Mouse (Mus musculus) hindbrain, embryonic 16.5 days (tissue): Measurements from ENCODE around the gene Flna. TPM values are rescaled to one million over a fixed set of nuclear protein-coding genes. Genes with fewer than 3 reads are reported as not detected.

ENCODE experiments used
- ATAC-seq: fragments of 200-750 bp; cut with Nextera tagmentation; 2 replicates; pipeline ENCODE4 v1.8.0; 2017; ENCODE audit warnings: moderate TSS enrichment, moderate library complexity
- H3K27ac ChIP-seq: fragments of 300-500 bp; sonication (generic); 2 replicates; pipeline ENCODE4 v1.5.1; 2014; ENCODE audit warnings: low read depth, mild to moderate bottlenecking, control low read depth, low read length, moderate library complexity
- H3K27me3 ChIP-seq: fragments of 300-500 bp; sonication (generic); replicated peaks from 2 replicates; pipeline ENCODE4 v1.6.1; 2014; ENCODE audit warnings: low read length; ENCODE audit not compliant: control insufficient read depth, insufficient read depth
- H3K36me3 ChIP-seq: fragments of 300-500 bp; sonication (generic); 2 replicates; pipeline ENCODE4 v1.6.1; 2014; ENCODE audit warnings: mild to moderate bottlenecking, low read length, moderate library complexity, mixed read lengths; ENCODE audit not compliant: control insufficient read depth, insufficient read depth
- H3K4me1 ChIP-seq: fragments of 300-500 bp; sonication (generic); 2 replicates; pipeline ENCODE4 v1.6.1; 2014; ENCODE audit warnings: low read depth, low read length; ENCODE audit not compliant: control insufficient read depth, insufficient read depth
- H3K4me2 ChIP-seq: fragments of 300-500 bp; sonication (generic); 2 replicates; pipeline ENCODE4 v1.6.1; 2014; ENCODE audit warnings: mild to moderate bottlenecking, low read length, control low read depth, moderate library complexity
- H3K4me3 ChIP-seq: fragments of 300-500 bp; sonication (generic); 2 replicates; pipeline ENCODE4 v1.5.1; 2014; ENCODE audit warnings: mild to moderate bottlenecking, low read length, control low read depth, moderate library complexity
- H3K9ac ChIP-seq: fragments of 300-500 bp; sonication (generic); 2 replicates; pipeline ENCODE4 v1.6.1; 2014; ENCODE audit warnings: low read depth, mild to moderate bottlenecking, control low read depth, low read length, moderate library complexity
- H3K9me3 ChIP-seq: fragments of 300-500 bp; sonication (generic); 2 replicates; pipeline ENCODE4 v1.6.1; 2014; ENCODE audit warnings: mild to moderate bottlenecking, low read length, moderate library complexity; ENCODE audit not compliant: control insufficient read depth
- WGBS: fragments of 180-500 bp; shearing (Covaris S2); extraction: QIAGEN DNeasy Blood & Tissue Kit; methylation state at CpG from one replicate; pipeline ENCODE4 v1.1.7; 2014; 5-methylcytosine and 5-hydroxymethylcytosine counted together
- polyA plus RNA-seq: library from polyadenylated mRNA; unstranded; fragments of >200 nt; fragmentation: Nextera tagmentation; extraction: Ambion mirVana; gene quantifications from 2 replicates; pipeline ENCODE4 v1.2.1, GENCODE M21; 2015

Gene Flna
- polyA plus RNA-seq, result 77.4 and 103 TPM in 2 replicates

DNA sequence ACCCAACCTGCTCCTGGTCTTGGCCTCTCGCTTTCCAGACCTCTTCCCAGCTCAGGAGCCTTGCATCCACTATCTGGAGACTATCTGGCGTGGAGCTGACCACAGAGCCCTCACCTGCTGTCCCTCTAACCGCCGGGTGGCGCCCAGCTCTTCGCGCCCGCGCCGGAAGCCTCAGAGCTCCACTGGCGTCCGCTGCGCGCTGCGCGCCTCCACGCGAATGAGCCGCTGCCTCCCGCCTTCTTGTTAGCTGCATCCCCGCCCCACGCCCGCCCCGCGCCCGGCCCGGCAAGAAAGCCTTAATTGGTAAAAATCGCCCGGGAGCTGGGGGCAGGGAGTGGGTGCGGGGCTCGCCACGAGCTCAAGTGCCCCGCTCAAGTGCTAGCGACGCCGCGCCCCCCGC, at the start of gene Flna:
Gene Flna (minus strand): TSS at position 206 of the 400 bp plus-strand sequence.
- no peaks in the 10 kb centered on the region for H3K4me1 ChIP-seq
- 24% methylated on average over 31 of the region's 38 CpGs for WGBS
- H3K9ac ChIP-seq, result peak within 1 kb of the TSS; percentile 65
- peak within 1 kb of the TSS; percentile 68 for H3K4me2 ChIP-seq
- H3K4me3 ChIP-seq, result peak within 1 kb of the TSS; percentile 47
- no peaks in the 10 kb centered on the region for H3K36me3 ChIP-seq
- peak within 1 kb of the TSS; percentile 66 for H3K27ac ChIP-seq
- H3K27me3 ChIP-seq, result no peaks in the 10 kb centered on the region
- H3K9me3 ChIP-seq, result no peaks in the 10 kb centered on the region
- no peak for ATAC-seq

DNA sequence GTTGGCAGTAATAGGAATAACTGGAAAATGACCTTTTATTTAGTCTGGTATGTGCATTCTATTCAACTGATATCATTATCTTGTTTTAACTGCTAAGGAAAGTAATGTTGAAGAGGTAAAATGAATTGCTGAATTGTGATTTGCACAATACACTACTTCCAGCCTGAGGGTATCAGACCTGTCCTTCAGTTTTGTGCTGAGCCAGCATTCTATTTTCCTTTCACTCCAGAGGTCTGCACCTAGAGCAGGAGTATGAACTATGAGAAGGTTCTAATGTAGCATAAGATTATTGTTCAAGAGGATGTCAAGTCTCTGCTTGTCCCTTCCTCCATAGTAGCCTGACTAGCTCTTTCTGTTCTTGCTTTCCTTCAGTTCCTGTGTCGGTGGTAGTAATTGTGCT, 48.7 kb upstream of the Flna start:
- no peak for ATAC-seq
- WGBS, result 100% methylated on average over 1 of the region's 1 CpGs
- H3K9ac ChIP-seq, result no peak overlapping the region
- no peaks in the 10 kb centered on the region for H3K27me3 ChIP-seq
- no peak overlapping the region for H3K27ac ChIP-seq
- peaks cover 8% of the 10 kb centered on the region for H3K36me3 ChIP-seq
- no peak overlapping the region for H3K4me2 ChIP-seq
- no peaks in the 10 kb centered on the region for H3K9me3 ChIP-seq
- peaks cover 4% of the 10 kb centered on the region; the same call in 1 of the 2 replicates for H3K4me1 ChIP-seq
- no peak overlapping the region for H3K4me3 ChIP-seq

DNA sequence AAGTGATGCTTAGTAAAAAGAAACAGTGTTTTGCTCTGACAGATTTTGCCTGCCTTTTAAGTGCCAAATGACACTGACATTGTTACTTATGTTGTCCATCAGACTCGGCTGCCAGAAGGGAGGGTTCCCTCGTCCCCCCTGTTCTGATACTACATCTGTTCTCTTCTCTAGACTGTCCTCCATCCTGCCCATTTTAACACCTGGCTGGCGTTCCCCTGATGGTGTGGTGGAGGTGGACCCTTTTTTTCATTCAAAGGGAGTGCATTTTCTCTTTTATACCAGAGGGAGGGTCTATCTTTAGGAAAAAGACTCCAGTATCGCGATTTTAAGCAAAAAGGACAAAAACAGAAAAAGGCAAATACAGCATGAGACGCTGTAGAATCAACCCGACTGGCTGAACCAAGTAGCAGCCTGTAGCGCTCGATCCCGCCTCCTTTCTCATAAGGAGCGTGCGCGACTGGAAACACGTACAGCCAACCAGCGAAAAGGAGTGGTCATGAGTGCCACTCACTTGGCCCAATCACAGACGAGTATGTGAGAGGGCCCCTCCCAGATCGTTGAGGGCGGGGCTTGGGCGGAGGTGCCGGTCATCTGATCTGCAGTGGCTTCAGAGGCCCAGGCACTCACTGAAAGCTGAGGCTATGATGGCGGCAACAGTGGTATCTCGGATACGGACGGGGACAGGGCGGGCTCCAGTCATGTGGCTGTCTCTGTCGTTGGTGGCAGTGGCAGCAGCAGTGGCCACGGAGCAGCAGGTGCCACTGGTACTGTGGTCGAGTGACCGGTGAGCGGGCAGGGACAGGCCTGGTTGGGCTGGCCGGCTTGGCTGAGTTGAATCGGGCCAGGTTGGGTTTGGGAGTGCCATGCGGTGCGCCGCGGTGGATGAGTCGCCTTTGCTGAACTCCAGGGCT, 47.2 kb upstream of the Flna start, which contains the start of gene Atp6ap1:
Gene Atp6ap1 (plus strand): TSS at position 560 of the 911 bp plus-strand sequence.
- Histone ChIP-seq H3K4me1 (peaks cover 4% of the 10 kb centered on the region; the same call in 1 of the 2 replicates), H3K27ac (peak within 1 kb of the TSS; percentile 83), H3K9me3 (no peaks in the 10 kb centered on the region), H3K27me3 (no peaks in the 10 kb centered on the region), H3K4me3 (peak within 1 kb of the TSS; percentile 68), H3K4me2 (peak within 1 kb of the TSS; percentile 69), H3K9ac (peak within 1 kb of the TSS; percentile 82), H3K36me3 (peaks cover 8% of the 10 kb centered on the region)
- WGBS, result 16% methylated on average over 31 of the region's 37 CpGs
- peak; percentile 99 for ATAC-seq

DNA sequence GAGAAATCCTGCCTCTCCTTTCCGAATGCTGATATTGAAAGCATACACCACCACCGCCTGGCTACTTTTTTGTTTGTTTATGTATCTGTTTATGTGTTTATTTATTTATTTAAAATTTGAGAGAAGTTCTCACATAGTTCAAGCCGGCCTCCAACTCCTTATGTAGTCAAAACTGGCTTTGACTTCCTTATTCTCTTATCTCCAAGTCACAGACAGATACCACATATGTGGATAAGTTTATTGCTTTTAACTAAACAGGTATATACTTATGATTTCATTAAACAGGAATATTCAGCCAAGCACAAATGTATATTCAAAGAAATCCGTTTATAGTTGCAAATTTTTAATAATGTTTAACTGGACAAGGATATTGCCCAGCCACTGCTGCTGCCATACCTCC, 43.8 kb upstream of the Flna start:
- no peak overlapping the region for H3K9ac ChIP-seq
- H3K36me3 ChIP-seq, result no peaks in the 10 kb centered on the region; the same call in 1 of the 2 replicates
- H3K4me2 ChIP-seq, result no peak overlapping the region
- H3K27me3 ChIP-seq, result no peaks in the 10 kb centered on the region
- no peak overlapping the region for H3K4me3 ChIP-seq
- no peaks in the 10 kb centered on the region for H3K9me3 ChIP-seq
- peaks cover 3% of the 10 kb centered on the region; the same call in 1 of the 2 replicates for H3K4me1 ChIP-seq
- H3K27ac ChIP-seq, result no peak overlapping the region
- ATAC-seq, result no peak
- 83% methylated on average over 4 of the region's 4 CpGs for WGBS

DNA sequence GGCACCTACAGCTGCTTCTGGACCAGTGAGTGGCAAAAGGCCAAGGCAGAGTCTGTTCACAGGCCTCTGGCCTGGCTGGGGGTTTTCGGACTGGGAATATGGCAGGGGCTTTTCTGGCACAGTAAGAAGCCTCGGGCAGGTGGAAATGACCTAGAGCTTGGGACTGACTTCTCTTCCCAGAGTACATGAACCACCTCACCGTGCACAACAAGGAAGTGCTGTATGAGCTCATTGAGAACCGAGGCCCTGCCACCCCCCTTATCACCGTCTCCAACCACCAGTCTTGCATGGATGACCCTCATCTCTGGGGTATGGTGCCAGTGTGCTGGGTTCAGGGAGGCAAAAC, 33.4 kb upstream of the Flna start:
- peak overlapping the region; percentile 70 for H3K4me2 ChIP-seq
- H3K36me3 ChIP-seq, result no peaks in the 10 kb centered on the region
- H3K9ac ChIP-seq, result peak overlapping the region; percentile 75
- WGBS, result 27% methylated on average over 5 of the region's 5 CpGs
- H3K27ac ChIP-seq, result peak overlapping the region; percentile 83
- H3K4me1 ChIP-seq, result peaks cover 3% of the 10 kb centered on the region
- peak overlapping the region; percentile 56 for H3K4me3 ChIP-seq
- no peaks in the 10 kb centered on the region for H3K27me3 ChIP-seq
- peak; percentile 24 for ATAC-seq
- H3K9me3 ChIP-seq, result no peaks in the 10 kb centered on the region

DNA sequence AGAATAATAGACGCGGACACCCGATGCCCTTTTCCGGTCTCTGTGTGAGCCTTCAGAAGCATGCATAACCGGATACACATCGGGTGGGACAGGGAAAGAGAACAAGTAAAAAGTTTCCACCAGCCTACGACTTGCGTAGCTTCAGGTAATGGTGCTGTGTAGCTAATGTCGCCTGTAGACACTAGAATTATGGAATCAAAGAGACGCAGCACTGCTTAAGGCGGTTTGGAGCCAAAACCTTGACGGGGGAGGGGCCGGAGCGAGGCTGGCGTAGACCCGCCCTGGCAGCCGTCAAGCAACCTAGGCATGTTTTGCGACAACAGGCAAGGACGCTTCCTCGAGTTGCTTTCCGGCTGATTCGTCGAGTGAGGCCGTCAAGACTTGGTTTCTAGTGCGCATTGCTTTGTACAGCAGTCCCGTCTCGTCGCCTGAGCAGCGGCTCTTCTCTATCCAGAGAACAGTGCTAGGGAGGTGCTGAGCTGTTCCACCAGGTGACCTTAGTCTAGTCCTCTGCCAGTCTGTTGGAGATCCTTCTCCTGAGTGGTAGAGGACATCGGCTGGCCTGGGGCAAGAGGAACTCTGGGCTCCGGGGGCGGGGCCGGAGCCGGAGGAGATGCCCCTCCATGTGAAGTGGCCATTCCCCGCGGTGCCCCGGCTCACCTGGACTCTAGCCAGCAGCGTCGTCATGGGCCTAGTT, 32.9 kb upstream of the Flna start:
- peak; percentile 87 for ATAC-seq
- peak overlapping the region; percentile 74 for H3K4me2 ChIP-seq
- no peaks in the 10 kb centered on the region for H3K36me3 ChIP-seq
- WGBS, result 19% methylated on average over 39 of the region's 39 CpGs
- H3K27ac ChIP-seq, result peak overlapping the region; percentile 83
- peaks cover 3% of the 10 kb centered on the region for H3K4me1 ChIP-seq
- H3K9ac ChIP-seq, result peak overlapping the region; percentile 75
- H3K4me3 ChIP-seq, result peak overlapping the region; percentile 56
- H3K9me3 ChIP-seq, result no peaks in the 10 kb centered on the region
- no peaks in the 10 kb centered on the region for H3K27me3 ChIP-seq

- peak within 1 kb of the TSS; percentile 56 for H3K4me3 ChIP-seq
- peak within 1 kb of the TSS; percentile 75 for H3K9ac ChIP-seq
- H3K27me3 ChIP-seq, result no peaks in the 10 kb centered on the region
- peak; percentile 79 for ATAC-seq
- 20% methylated on average over 16 of the region's 16 CpGs for WGBS
- H3K4me1 ChIP-seq, result peaks cover 3% of the 10 kb centered on the region
- H3K4me2 ChIP-seq, result peak within 1 kb of the TSS; percentile 74
- no peaks in the 10 kb centered on the region for H3K36me3 ChIP-seq
- peak within 1 kb of the TSS; percentile 83 for H3K27ac ChIP-seq
- H3K9me3 ChIP-seq, result no peaks in the 10 kb centered on the region
Observed at GRCm38 (mm10) chrX:74281732-74282394, 32.2 kb upstream of the Flna start, which contains the start of the genes Taz and Dnase1l1. TSS of gene Taz (plus strand) at chrX:74281912. TSS of gene Dnase1l1 (minus strand) at chrX:74282337.

- no peaks in the 10 kb centered on the region for H3K9me3 ChIP-seq
- peak overlapping the region; percentile 56 for H3K4me3 ChIP-seq
- WGBS, result 24% methylated on average over 14 of the region's 14 CpGs
- no peak for ATAC-seq
- H3K4me2 ChIP-seq, result peak overlapping the region; percentile 74
- peaks cover 3% of the 10 kb centered on the region for H3K4me1 ChIP-seq
- peak overlapping the region; percentile 63 for H3K9ac ChIP-seq
- peak overlapping the region; percentile 51; the same call in 1 of the 2 replicates for H3K27ac ChIP-seq
- H3K27me3 ChIP-seq, result no peaks in the 10 kb centered on the region
- H3K36me3 ChIP-seq, result no peaks in the 10 kb centered on the region
Observed at GRCm38 (mm10) chrX:74281041-74281731, 31.6 kb upstream of the Flna start.
